Mouse (Mus musculus) midbrain, embryonic 16.5 days (tissue): ENCODE results near the gene 2900011O08Rik. TPM values are rescaled to one million over a fixed set of nuclear protein-coding genes. Genes with fewer than 3 reads are reported as not detected.

Source experiments
- ATAC-seq: fragments of 200-750 bp; cut with Nextera tagmentation; 2 replicates; pipeline ENCODE4 v1.8.0; 2017; ENCODE audit warnings: moderate TSS enrichment
- H3K27ac ChIP-seq: fragments of 300-500 bp; sonication (generic); 2 replicates; pipeline ENCODE4 v1.5.1; 2014; ENCODE audit warnings: mild to moderate bottlenecking, low read length, mixed read lengths
- H3K27me3 ChIP-seq: fragments of 300-500 bp; sonication (generic); 2 replicates; pipeline ENCODE4 v1.6.1; 2014; ENCODE audit warnings: low read depth, low read length, mixed read lengths; ENCODE audit not compliant: control insufficient read depth, insufficient read depth
- H3K36me3 ChIP-seq: fragments of 300-500 bp; sonication (generic); 2 replicates; pipeline ENCODE4 v1.6.1; 2014; ENCODE audit warnings: mild to moderate bottlenecking, low read length, moderate library complexity, mixed read lengths; ENCODE audit not compliant: control insufficient read depth, insufficient read depth
- H3K4me1 ChIP-seq: fragments of 300-500 bp; sonication (generic); 2 replicates; pipeline ENCODE4 v1.6.1; 2014; ENCODE audit warnings: mild to moderate bottlenecking, low read length, mixed read lengths; ENCODE audit not compliant: control insufficient read depth, insufficient read depth
- H3K4me2 ChIP-seq: fragments of 300-500 bp; sonication (generic); 2 replicates; pipeline ENCODE4 v1.6.1; 2014; ENCODE audit warnings: mild to moderate bottlenecking, low read length, mixed read lengths
- H3K4me3 ChIP-seq: fragments of 300-500 bp; sonication (generic); 2 replicates; pipeline ENCODE4 v1.5.1; 2014; ENCODE audit warnings: low read depth, mild to moderate bottlenecking, low read length, moderate library complexity, mixed read lengths
- H3K9ac ChIP-seq: fragments of 300-500 bp; sonication (generic); 2 replicates; pipeline ENCODE4 v1.6.1; 2014; ENCODE audit warnings: low read depth, low read length, mixed read lengths
- H3K9me3 ChIP-seq: fragments of 300-500 bp; sonication (generic); replicated peaks from 2 replicates; pipeline ENCODE4 v1.6.1; 2014; ENCODE audit warnings: mild to moderate bottlenecking, low read length, mixed read lengths; ENCODE audit not compliant: control insufficient read depth, poor library complexity, severe bottlenecking
- WGBS: fragments of 180-500 bp; shearing (Covaris S2); extraction: QIAGEN DNeasy Blood & Tissue Kit; methylation state at CpG from one replicate; pipeline ENCODE4 v1.1.7; 2014; 5-methylcytosine and 5-hydroxymethylcytosine counted together
- polyA plus RNA-seq: library from polyadenylated mRNA; unstranded; fragments of >200 nt; fragmentation: Nextera tagmentation; extraction: Ambion mirVana; gene quantifications from 2 replicates; pipeline ENCODE4 v1.2.1, GENCODE M21; 2015

2900011O08Rik gene
- polyA plus RNA-seq, 1 experiment from 2014 or later: 216 TPM

- no peaks in the 10 kb centered on the region for H3K9me3 ChIP-seq
- H3K27me3 ChIP-seq: no peaks in the 10 kb centered on the region
- H3K9ac ChIP-seq: no peak overlapping the region
- H3K4me1 ChIP-seq: no peaks in the 10 kb centered on the region
- WGBS: 78% methylated on average over 2 of the region's 2 CpGs
- peaks cover 32% of the 10 kb centered on the region for H3K36me3 ChIP-seq
- H3K4me2 ChIP-seq: no peak overlapping the region
- no peak overlapping the region for H3K4me3 ChIP-seq
- H3K27ac ChIP-seq: no peak overlapping the region
- ATAC-seq: no peak
Observed at GRCm38 (mm10) chr16:14112133-14112532, 125.7 kb downstream of the 2900011O08Rik start.

GRCm38 (mm10) chr16:14112742-14113141 lies 126.3 kb downstream of the 2900011O08Rik start:
- Histone ChIP-seq H3K9me3 (no peaks in the 10 kb centered on the region), H3K4me1 (no peaks in the 10 kb centered on the region), H3K27ac (no peak overlapping the region), H3K27me3 (no peaks in the 10 kb centered on the region), H3K4me2 (no peak overlapping the region), H3K36me3 (peaks cover 32% of the 10 kb centered on the region), H3K9ac (no peak overlapping the region), H3K4me3 (no peak overlapping the region)
- no peak for ATAC-seq
- WGBS: 96% methylated on average over 3 of the region's 3 CpGs

- no peak overlapping the region for H3K9ac ChIP-seq
- ATAC-seq: no peak
- no peak overlapping the region for H3K4me2 ChIP-seq
- peaks cover 28% of the 10 kb centered on the region for H3K36me3 ChIP-seq
- WGBS: 92% methylated on average over 2 of the region's 2 CpGs
- H3K27me3 ChIP-seq: no peaks in the 10 kb centered on the region
- no peaks in the 10 kb centered on the region for H3K9me3 ChIP-seq
- H3K4me1 ChIP-seq: no peaks in the 10 kb centered on the region
- H3K4me3 ChIP-seq: no peak overlapping the region
- H3K27ac ChIP-seq: no peak overlapping the region
Observed at GRCm38 (mm10) chr16:14117299-14117698, 130.9 kb downstream of the 2900011O08Rik start.

- ATAC-seq: no peak
- peaks cover 45% of the 10 kb centered on the region for H3K36me3 ChIP-seq
- H3K9ac ChIP-seq: no peak overlapping the region
- no peaks in the 10 kb centered on the region for H3K9me3 ChIP-seq
- 93% methylated on average over 5 of the region's 5 CpGs for WGBS
- no peaks in the 10 kb centered on the region for H3K27me3 ChIP-seq
- no peak overlapping the region for H3K27ac ChIP-seq
- no peaks in the 10 kb centered on the region for H3K4me1 ChIP-seq
- no peak overlapping the region for H3K4me2 ChIP-seq
- no peak overlapping the region for H3K4me3 ChIP-seq
Observed at GRCm38 (mm10) chr16:14120941-14121340, 134.5 kb downstream of the 2900011O08Rik start.

- no peak for ATAC-seq
- no peak overlapping the region for H3K9ac ChIP-seq
- no peaks in the 10 kb centered on the region for H3K9me3 ChIP-seq
- WGBS: 96% methylated on average over 7 of the region's 7 CpGs
- H3K36me3 ChIP-seq: peaks cover 47% of the 10 kb centered on the region
- H3K27me3 ChIP-seq: no peaks in the 10 kb centered on the region
- H3K4me3 ChIP-seq: no peak overlapping the region
- H3K4me2 ChIP-seq: no peak overlapping the region
- H3K27ac ChIP-seq: no peak overlapping the region
- H3K4me1 ChIP-seq: no peaks in the 10 kb centered on the region
Observed at GRCm38 (mm10) chr16:14121563-14121962, 135.2 kb downstream of the 2900011O08Rik start.

GRCm38 (mm10) chr16:14122586-14122985 lies 136.2 kb downstream of the 2900011O08Rik start:
- no peaks in the 10 kb centered on the region for H3K27me3 ChIP-seq
- no peak overlapping the region for H3K4me3 ChIP-seq
- H3K9me3 ChIP-seq: no peaks in the 10 kb centered on the region
- H3K9ac ChIP-seq: no peak overlapping the region
- H3K4me1 ChIP-seq: no peaks in the 10 kb centered on the region
- H3K4me2 ChIP-seq: no peak overlapping the region
- peaks cover 47% of the 10 kb centered on the region for H3K36me3 ChIP-seq
- H3K27ac ChIP-seq: no peak overlapping the region
- ATAC-seq: no peak

GRCm38 (mm10) chr16:14123901-14124300 lies 137.5 kb downstream of the 2900011O08Rik start:
- Histone ChIP-seq H3K9me3 (no peaks in the 10 kb centered on the region), H3K9ac (no peak overlapping the region), H3K27ac (no peak overlapping the region), H3K4me1 (no peaks in the 10 kb centered on the region), H3K4me3 (no peak overlapping the region), H3K27me3 (no peaks in the 10 kb centered on the region), H3K4me2 (no peak overlapping the region), H3K36me3 (peaks cover 55% of the 10 kb centered on the region)
- 88% methylated on average over 2 of the region's 2 CpGs for WGBS
- ATAC-seq: no peak

GRCm38 (mm10) chr16:14124709-14125108 lies 138.3 kb downstream of the 2900011O08Rik start:
- 97% methylated on average over 7 of the region's 7 CpGs for WGBS
- no peak overlapping the region for H3K4me3 ChIP-seq
- H3K9me3 ChIP-seq: no peaks in the 10 kb centered on the region
- peaks cover 58% of the 10 kb centered on the region for H3K36me3 ChIP-seq
- no peak overlapping the region for H3K27ac ChIP-seq
- H3K27me3 ChIP-seq: no peaks in the 10 kb centered on the region
- H3K9ac ChIP-seq: no peak overlapping the region
- H3K4me1 ChIP-seq: no peaks in the 10 kb centered on the region
- no peak for ATAC-seq
- no peak overlapping the region for H3K4me2 ChIP-seq

- Histone ChIP-seq H3K4me1 (no peaks in the 10 kb centered on the region), H3K27ac (no peak overlapping the region), H3K9me3 (no peaks in the 10 kb centered on the region), H3K9ac (no peak overlapping the region), H3K4me2 (no peak overlapping the region), H3K27me3 (no peaks in the 10 kb centered on the region), H3K36me3 (peaks cover 60% of the 10 kb centered on the region), H3K4me3 (no peak overlapping the region)
- WGBS: 93% methylated on average over 1 of the region's 1 CpGs
- no peak for ATAC-seq
Observed at GRCm38 (mm10) chr16:14125253-14125652, 138.8 kb downstream of the 2900011O08Rik start.

GRCm38 (mm10) chr16:14128977-14129376 lies 142.6 kb downstream of the 2900011O08Rik start:
- ATAC-seq: no peak
- Histone ChIP-seq H3K9ac (no peak overlapping the region), H3K27ac (no peak overlapping the region), H3K36me3 (peaks cover 52% of the 10 kb centered on the region), H3K9me3 (no peaks in the 10 kb centered on the region), H3K4me1 (no peaks in the 10 kb centered on the region), H3K27me3 (no peaks in the 10 kb centered on the region), H3K4me2 (no peak overlapping the region), H3K4me3 (no peak overlapping the region)
